Mouse (Mus musculus) embryo, embryonic 9.5 days (tissue): ENCODE measurements at regions not wholly inside any gene's neighbourhood (a gene's known extent, or its start where the extent isn't known, plus 50 kb on each side); places are given as distances from the start of the nearest gene placed in this dataset.
"Not testable (repeated sequence)": the region's sequence is repeated elsewhere in the genome, so short reads cannot be mapped to it uniquely, and the experiment has no call there.

Experiments used
- DNase-seq: peaks from one replicate; pipeline ENCODE4 v3.0.0-alpha.2; 2017; ENCODE audit errors: extremely low spot score

GRCm38 (mm10) chr13:60470426-60471398, 131.0 kb upstream of the Dapk1 start:
- no peak for DNase-seq

- DNase-seq = no peak
These were observed 130.1 kb upstream of the Dapk1 start for GRCm38 (mm10) chr13:60471602-60472001.

GRCm38 (mm10) chr13:60476366-60476765, 125.4 kb upstream of the Dapk1 start:
- no peak for DNase-seq

DNA sequence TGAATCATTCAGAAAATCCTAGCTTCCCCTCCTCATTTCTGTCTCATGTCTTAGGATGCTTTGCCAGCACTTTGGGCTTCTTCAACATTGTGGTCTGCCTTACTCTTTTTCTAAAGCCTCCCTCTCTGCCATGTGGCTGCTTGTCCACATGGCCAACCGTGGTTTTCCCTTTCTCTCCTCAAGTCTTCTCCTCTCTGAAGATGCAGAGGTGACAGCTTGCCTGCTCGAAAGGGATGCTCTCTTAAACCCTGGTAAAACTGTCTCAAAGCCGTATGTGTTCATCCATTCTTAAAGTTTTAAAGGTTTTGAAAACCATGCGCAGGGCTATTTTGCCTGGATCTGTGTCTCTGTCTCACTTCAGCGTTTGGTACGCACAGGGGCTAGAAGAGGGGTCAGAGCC, 123.4 kb upstream of the Dapk1 start:
- DNase-seq = no peak

DNA sequence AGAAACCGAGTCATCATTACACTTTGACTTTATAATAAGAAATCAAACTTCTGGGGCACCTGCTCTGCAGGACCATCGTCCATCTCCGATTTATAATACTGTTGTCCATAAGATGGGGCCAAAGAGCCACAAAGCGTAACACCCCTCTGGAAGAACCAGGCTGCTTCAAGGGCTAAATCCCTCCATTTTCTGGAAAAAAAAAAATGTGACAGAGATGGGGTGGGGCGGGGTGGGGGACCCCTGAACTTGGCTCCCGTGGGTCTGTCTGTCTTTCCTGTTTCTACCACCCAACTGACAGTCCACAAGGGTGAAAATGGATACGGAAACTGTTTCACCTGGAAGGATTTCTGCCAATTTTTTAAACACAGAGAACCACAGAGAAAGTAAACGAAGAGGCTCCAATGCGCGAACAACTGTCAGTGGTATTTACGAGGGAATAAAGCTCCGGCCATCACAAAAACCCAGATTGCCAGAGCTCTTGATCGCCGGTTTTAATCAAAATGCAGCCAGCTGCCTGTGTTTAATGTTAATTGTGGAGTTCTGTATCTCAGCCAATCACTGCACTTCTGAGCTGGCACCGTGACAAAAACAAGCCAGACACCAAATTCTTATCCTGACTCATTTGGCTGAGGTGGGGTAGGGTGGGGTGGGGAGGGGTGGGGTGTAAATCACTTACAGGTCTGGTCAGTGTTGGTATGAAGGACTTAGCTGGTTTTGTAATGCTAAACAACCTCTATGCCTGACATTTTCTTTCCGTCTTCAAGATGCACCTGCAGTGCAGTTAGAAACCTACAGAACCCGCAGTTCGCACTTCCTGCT, 122.5 kb upstream of the Dapk1 start:
- peak; percentile 53 for DNase-seq

DNA sequence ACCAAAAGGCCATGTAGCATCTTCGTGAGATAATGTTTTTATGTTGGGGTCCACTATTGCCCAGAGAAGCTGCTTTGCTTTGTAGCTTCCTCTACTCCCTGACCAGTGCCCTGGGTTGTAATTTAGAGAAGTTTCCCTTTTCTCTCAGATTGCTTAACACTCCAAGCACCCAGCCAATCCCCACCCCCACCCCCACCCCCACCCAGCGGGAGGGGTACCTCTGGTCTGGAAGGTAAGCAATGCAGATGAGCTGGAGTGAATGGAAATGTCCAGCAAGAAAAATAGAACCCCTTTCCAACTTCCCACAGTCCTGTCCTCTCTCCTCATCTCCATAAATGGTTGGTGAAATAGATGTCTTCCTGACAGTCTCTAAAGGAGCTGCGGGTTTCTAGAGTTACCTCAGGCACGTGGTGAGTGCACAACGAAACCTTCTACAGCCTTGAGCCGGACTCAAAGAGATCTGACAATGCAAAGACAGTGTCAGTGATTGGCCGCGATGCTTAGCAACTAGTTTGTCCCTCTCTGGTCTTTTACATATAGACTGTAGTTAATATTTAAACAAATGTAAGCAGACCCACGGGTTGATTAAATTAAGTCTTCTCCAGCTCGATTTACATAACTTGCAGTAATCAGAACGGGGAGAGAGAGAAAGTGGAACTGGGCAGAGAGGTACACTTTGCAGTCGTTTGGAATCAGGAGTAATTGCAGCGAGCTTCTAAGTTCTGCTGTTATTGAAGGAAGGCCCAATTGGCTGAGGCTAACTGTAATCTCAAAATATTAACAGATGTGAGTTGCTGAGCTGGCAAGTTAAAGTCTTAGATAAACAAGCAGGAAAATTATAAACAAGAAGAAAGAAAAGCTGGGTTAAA, 121.7 kb upstream of the Dapk1 start:
- peak; percentile 35 for DNase-seq

GRCm38 (mm10) chr13:60480731-60481431, 120.9 kb upstream of the Dapk1 start:
- DNase-seq = peak; percentile 51

GRCm38 (mm10) chr13:60481451-60481850, 120.3 kb upstream of the Dapk1 start:
- not testable (repeated sequence) for DNase-seq

- no peak for DNase-seq
These were observed 119.8 kb upstream of the Dapk1 start for GRCm38 (mm10) chr13:60481946-60482345.

DNA sequence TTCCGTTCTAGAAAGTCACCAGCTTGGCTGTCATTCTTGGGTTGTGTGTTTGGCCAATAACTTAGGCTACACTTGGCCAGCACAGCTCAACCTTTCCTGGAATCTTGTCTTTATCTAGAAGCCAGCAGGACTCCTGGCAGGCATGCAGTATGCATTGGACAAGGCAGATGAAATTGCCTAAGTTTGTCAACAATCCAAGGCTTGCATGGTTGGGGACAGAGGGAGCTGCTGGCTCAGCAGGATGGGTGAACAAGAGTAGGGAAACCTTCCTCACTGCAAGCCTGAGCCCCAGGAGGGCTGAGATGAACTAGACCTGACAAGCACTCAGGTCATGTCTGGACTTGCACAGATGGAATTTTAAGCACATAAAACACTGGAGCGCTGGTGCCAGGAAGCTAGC, 115.6 kb upstream of the Dapk1 start:
- no peak for DNase-seq

DNA sequence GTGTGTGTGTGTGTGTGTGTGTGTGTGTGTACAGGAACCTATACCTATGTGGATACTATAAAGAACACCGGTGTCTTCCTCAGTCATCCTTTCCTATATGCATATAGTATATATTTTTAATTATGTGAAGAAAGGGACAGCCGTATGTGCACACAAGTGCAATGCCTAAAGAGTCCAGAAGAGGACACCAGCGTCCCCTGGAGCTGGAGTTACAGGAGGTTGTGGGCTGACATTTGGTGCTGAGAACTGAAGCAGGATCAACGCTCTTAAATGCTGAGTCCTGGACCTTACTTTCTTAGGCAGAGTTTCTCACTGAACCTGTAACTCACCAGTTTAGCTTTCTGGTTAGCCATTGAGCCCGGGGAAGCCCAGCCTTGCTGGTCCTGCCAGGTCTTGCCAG, 114.9 kb upstream of the Dapk1 start:
- no peak for DNase-seq

DNA sequence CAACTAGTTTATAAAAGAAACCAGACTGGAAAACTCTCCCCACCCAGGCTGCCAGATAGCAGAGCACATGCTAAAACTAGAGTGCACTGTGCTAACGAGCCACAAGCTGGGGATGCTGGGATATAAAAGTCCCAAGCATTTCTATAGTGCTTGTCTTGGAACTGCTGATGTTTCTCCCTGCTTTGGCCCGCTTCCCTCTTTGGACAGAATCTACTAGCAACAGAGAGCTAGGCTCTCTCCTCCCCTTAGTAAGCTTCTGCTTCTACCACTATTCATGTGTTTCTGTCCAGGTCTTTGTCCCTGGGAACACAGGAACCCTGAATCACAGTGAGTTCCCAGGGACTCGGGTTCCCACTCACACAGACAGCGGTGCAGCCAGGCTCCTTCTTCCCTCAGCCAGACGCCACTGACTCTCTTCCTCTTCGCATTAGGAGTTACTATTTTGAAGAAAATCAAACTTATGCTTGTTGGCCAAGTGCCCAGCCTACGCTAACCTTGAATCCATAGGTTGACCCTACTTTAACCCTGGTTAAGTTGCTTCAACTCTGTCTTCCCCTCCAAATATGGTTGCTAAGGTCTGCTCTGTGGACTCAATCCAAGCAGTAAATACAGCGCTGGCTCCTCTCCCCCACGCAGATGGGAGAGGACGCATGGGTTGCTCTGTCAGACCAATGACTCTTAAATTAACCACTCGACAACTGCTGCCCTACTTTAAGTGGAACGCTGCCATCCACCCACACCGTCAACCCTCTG, 113.4 kb upstream of the Dapk1 start:
- no peak for DNase-seq

DNA sequence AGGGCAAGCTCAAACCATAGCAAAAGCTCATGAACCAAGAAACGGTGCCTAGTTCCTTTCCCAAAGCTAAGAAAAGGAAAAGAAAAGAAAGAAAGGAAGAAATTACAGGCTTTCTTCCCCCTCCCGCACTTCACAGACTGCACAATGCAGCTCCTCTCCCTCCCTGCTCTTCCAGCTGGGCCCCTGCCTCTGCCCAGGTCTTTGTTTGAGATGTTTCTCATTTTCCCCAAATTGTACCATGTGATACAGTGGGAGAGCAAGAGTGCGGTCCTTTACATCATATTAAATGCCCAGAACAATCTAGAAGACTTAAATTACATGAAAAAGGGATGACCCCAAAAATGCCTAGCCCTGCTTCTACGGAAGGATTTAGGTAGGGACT, 112.9 kb upstream of the Dapk1 start:
- no peak for DNase-seq

- DNase-seq = no peak
These were observed 109.7 kb upstream of the Dapk1 start for GRCm38 (mm10) chr13:60491948-60492464.

GRCm38 (mm10) chr13:60493836-60494235, 107.9 kb upstream of the Dapk1 start:
- no peak for DNase-seq

DNA sequence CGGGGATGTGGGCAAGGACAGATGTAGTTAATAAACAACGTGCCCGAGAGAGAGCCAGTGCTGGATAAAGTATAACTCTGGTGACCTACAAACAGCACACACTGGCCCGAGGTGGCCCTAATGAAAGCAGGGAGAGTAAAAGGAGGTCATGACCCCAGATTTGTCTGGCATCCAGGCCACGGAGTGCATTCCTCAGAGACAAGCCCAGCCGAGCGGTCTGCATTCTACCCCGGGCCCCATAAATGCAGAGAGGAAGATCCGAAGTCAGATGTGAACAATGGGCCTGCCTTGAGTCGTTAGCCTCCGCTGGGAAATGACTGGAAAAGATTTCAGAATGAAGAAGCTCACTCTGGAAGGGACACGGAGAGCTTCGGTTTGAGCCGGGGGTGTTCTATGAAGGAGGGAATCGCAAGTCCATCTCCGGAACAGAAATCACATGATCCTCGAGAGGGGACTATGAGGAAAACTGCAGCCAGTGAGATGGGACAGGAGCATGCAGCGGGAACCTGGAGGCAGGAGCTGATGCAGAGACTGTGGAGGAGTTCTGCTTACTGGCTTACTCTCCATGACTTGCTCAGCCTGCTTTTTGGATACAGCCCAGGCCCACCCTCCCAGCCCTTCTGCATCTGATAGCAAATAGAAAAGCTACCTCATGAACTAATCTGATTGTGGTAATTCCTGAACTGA, 103.9 kb upstream of the Dapk1 start:
- DNase-seq = peak; percentile 76

DNA sequence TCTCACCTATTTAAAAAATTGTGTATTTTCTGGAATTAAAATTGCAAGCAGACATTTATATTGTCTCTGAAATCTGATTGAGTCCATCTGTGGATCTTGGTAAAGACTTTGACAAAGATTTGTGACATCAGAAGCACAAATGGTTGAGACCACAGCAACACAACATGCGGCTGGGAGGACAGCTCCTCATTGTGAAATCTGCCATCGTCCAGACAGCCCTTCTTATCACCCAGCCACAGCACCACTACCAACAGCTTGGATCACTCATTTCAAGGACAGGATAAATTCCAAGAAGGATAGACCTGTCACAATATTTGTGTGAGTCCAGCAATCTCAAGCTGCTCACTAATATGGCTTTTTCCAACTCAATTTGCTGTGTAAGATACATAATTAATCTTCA, 97.6 kb upstream of the Dapk1 start:
- DNase-seq = no peak

GRCm38 (mm10) chr13:60507611-60508010, 94.1 kb upstream of the Dapk1 start:
- DNase-seq = no peak

DNA sequence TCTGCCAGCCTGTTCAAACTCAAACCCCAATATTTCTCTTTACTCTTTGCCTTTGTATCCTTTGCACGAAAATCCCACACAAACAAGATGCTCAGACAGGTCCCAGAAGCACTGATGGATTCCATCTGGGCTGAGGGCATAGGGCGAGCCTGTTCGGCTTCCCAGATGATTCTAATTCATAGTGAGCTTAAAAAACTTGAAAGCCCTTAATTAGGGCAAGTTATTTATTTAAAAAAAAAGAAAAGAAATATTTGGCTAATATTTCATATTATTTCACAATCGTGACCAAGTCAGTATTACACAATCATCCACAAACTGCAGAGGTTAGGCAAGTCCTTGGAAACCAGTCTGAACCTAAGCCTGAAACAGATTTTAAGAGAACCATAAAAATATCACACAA, 93.7 kb upstream of the Dapk1 start:
- DNase-seq = peak; percentile 27

GRCm38 (mm10) chr13:60508856-60509255, 92.9 kb upstream of the Dapk1 start:
- no peak for DNase-seq
